Mouse (Mus musculus): ENCODE measurements around the gene Fgd6. TPM values are rescaled to one million over a fixed set of nuclear protein-coding genes. Genes with fewer than 3 reads are reported as not detected.
A peak's percentile ranks its signal among the peaks of the same experiment; 100 is the strongest.

Fgd6 gene
- polyA plus RNA-seq, 1 experiment from 2014 or later: 2.2 TPM

DNA sequence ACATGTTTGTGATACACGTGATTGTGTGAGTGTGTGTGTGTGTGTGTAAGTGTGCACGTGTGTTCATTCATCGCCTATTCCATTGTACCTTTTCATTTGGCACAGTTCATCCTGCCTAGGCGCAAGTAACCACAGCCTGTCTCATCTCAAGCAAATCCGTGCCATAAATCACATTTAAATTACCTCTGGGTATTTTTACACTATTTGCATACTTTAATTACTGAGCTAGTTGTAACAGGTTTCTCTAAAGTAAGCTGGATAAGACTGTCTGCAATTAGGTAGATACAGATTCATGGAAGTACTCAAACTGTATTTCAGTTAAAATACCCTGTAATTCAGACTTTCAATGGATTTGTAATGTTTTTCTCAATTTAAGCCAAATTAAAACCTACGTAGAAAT is 20.7 kb downstream of the Fgd6 start:
- Histone ChIP-seq H3K4me2 (ENCODE audit: low read depth, low read length) (no peak overlapping the region), H3K4me3 (ENCODE audit: low read length) (no peak overlapping the region), H3K36me3 (ENCODE audit: control insufficient read depth, insufficient read depth) (no peaks in the 10 kb centered on the region), H3K9ac (ENCODE audit: low read length) (no peak overlapping the region), H3K27ac (ENCODE audit: low read length) (no peak overlapping the region), H3K4me1 (ENCODE audit: control insufficient read depth, insufficient read depth, low read length) (peaks cover 10% of the 10 kb centered on the region), H3K27me3 (ENCODE audit: control insufficient read depth, insufficient read depth, low read length) (no peaks in the 10 kb centered on the region), H3K9me3 (replicated peaks; ENCODE audit: control insufficient read depth, low read length) (no peaks in the 10 kb centered on the region)
- no peak for ATAC-seq (replicated peaks; ENCODE audit: extremely low read depth, insufficient read depth, low FRiP score)
- WGBS: 91% methylated on average over 6 of the region's 6 CpGs

DNA sequence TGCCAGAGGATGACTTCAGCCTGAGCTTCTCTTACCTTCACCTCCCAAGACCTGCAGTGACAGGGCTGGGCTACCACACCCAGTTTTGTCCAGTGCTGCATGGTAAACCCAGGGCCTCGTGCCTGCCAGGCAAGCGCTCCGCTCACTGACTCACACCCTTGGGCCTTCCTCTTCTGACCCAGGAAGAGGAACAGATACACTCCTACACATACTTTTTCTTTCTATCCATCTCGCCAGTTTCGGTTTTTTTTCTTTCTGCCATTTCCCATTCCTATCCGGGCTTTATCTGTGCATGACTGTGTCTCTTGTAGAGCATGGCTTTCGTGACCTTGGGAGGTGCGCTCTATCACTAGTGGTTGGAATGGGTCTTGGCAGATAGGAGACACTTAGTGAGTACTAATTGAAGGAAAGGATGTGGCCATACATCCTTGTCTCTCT is 23.8 kb downstream of the Fgd6 start:
- ATAC-seq (replicated peaks; ENCODE audit: extremely low read depth, insufficient read depth, low FRiP score): no peak
- H3K4me1 ChIP-seq (ENCODE audit: control insufficient read depth, insufficient read depth, low read length): peaks cover 15% of the 10 kb centered on the region
- no peak overlapping the region for H3K27ac ChIP-seq (ENCODE audit: low read length)
- no peak overlapping the region for H3K4me3 ChIP-seq (ENCODE audit: low read length)
- no peak overlapping the region for H3K4me2 ChIP-seq (ENCODE audit: low read depth, low read length)
- no peaks in the 10 kb centered on the region for H3K36me3 ChIP-seq (ENCODE audit: control insufficient read depth, insufficient read depth)
- H3K9ac ChIP-seq (ENCODE audit: low read length): no peak overlapping the region
- H3K9me3 ChIP-seq (replicated peaks; ENCODE audit: control insufficient read depth, low read length): no peaks in the 10 kb centered on the region
- WGBS: 72% methylated on average over 8 of the region's 8 CpGs
- H3K27me3 ChIP-seq (ENCODE audit: control insufficient read depth, insufficient read depth, low read length): no peaks in the 10 kb centered on the region

DNA sequence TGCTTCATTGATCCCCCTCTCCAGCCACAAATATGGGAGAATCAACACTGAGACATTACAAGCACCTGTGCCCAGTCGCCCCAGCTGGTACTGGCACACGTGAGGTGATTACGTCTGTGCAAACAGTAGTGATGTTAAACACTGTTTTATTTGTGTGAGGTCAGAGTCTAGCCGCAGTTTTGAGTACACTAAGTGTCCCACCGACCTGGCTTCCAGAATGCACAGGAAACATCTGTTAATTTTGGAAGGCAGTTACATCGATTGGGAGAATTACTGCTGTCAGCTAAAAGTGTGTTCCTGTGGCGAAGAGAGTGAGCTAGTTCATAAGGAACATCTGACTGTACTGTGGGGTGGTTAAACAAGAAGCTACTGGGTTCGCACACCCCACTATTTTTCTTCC is 24.4 kb downstream of the Fgd6 start:
- Histone ChIP-seq H3K27ac (ENCODE audit: low read length) (no peak overlapping the region), H3K27me3 (ENCODE audit: control insufficient read depth, insufficient read depth, low read length) (no peaks in the 10 kb centered on the region), H3K4me1 (ENCODE audit: control insufficient read depth, insufficient read depth, low read length) (peaks cover 15% of the 10 kb centered on the region), H3K9ac (ENCODE audit: low read length) (no peak overlapping the region), H3K9me3 (replicated peaks; ENCODE audit: control insufficient read depth, low read length) (no peaks in the 10 kb centered on the region), H3K36me3 (ENCODE audit: control insufficient read depth, insufficient read depth) (no peaks in the 10 kb centered on the region), H3K4me3 (ENCODE audit: low read length) (no peak overlapping the region), H3K4me2 (ENCODE audit: low read depth, low read length) (no peak overlapping the region)
- 59% methylated on average over 8 of the region's 8 CpGs for WGBS
- ATAC-seq (replicated peaks; ENCODE audit: extremely low read depth, insufficient read depth, low FRiP score): no peak

DNA sequence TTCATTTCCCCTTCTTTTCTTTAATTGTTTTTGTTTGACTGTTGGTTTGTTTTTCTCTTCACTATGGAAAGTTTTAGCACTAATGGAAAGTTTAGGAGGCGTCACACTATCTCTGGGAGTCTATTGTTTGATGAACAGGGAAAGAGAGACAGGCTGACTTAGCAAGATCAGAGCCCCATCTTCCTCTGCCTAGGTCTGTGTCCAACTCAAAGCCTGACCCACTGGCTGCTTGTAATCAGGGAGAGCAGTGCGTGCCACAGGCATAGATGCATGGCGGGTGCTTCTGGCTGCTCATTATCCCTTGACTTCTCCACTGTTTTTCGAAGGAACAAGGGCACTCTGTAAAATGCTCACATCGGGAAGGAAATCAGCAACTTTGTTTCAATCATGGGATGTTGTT is 26.6 kb downstream of the Fgd6 start:
- Histone ChIP-seq H3K4me3 (ENCODE audit: low read length) (no peak overlapping the region), H3K27ac (ENCODE audit: low read length) (no peak overlapping the region), H3K27me3 (ENCODE audit: control insufficient read depth, insufficient read depth, low read length) (no peaks in the 10 kb centered on the region), H3K9ac (ENCODE audit: low read length) (no peak overlapping the region), H3K4me1 (ENCODE audit: control insufficient read depth, insufficient read depth, low read length) (peaks cover 22% of the 10 kb centered on the region), H3K36me3 (ENCODE audit: control insufficient read depth, insufficient read depth) (no peaks in the 10 kb centered on the region), H3K4me2 (ENCODE audit: low read depth, low read length) (no peak overlapping the region), H3K9me3 (replicated peaks; ENCODE audit: control insufficient read depth, low read length) (no peaks in the 10 kb centered on the region)
- WGBS: 70% methylated on average over 5 of the region's 5 CpGs
- no peak for ATAC-seq (replicated peaks; ENCODE audit: extremely low read depth, insufficient read depth, low FRiP score)

DNA sequence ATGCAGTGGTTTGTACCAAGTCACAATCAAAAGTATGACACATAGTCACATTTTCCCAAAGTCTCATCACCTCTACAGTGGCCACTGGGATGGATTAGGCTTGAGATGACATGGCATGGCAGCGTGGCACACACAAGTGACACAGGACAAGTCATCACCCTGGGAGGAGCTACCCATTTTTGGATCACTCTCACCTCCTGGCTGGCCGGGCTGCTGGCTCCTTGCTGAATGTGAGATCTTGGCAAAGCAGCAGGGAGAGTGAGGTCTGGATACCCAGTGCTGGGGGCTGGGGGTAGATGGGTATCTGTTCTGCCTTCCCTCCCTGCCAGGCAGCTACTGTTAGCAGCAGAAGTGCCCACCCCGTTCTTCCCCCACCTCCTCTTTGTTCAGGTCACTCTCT is 31.1 kb downstream of the Fgd6 start:
- Histone ChIP-seq H3K4me1 (ENCODE audit: control insufficient read depth, insufficient read depth, low read length) (peaks cover 17% of the 10 kb centered on the region), H3K4me3 (ENCODE audit: low read length) (no peak overlapping the region), H3K9me3 (replicated peaks; ENCODE audit: control insufficient read depth, low read length) (no peaks in the 10 kb centered on the region), H3K27me3 (ENCODE audit: control insufficient read depth, insufficient read depth, low read length) (no peaks in the 10 kb centered on the region), H3K4me2 (ENCODE audit: low read depth, low read length) (no peak overlapping the region), H3K27ac (ENCODE audit: low read length) (no peak overlapping the region; the same call in 1 of the 2 replicates), H3K36me3 (ENCODE audit: control insufficient read depth, insufficient read depth) (no peaks in the 10 kb centered on the region), H3K9ac (ENCODE audit: low read length) (peak overlapping the region; percentile 29)
- WGBS: 50% methylated on average over 3 of the region's 3 CpGs
- ATAC-seq (replicated peaks; ENCODE audit: extremely low read depth, insufficient read depth, low FRiP score): no peak

DNA sequence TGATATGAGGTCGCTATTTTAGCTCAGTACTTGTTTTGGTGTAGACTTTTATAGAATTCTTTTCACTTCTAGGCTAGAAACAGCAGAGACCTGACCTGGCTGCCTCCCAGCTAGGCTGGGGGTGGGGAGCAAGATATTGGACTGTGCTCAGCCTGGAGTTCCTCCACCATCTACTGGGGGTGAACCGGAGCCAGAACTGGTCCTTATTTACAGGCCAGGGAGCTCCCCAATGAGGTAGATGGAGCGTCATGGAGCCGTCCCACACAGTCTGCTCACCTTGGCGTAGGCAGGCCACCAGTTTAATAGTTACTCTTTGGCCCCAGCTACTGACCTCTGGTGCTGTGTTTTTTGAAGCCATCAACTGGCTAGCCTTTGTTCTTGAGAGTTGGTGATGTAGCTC is 32.9 kb downstream of the Fgd6 start:
- H3K4me3 ChIP-seq (ENCODE audit: low read length): no peak overlapping the region

DNA sequence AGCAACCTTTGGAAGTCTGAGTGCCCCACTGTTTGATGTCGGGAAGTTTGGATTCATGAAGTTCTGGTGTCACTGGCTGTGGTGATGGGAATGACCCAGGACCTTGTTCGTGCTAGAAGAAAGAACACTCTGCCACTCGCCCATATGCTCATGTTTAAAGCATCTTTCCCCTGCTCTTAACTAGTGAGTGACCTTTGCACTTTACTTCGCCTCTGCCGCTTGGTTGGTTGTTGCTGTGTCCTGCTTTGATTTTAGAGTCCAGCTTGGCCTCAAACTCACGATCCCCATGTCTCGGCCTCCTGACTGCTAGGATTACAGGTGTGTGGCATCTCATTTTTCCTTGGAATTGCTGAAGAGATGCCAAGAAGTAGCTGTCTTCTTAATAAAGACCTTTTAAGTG is 35.8 kb downstream of the Fgd6 start:
- Histone ChIP-seq H3K9me3 (replicated peaks; ENCODE audit: control insufficient read depth, low read length) (no peaks in the 10 kb centered on the region), H3K4me3 (ENCODE audit: low read length) (no peak overlapping the region), H3K27me3 (ENCODE audit: control insufficient read depth, insufficient read depth, low read length) (no peaks in the 10 kb centered on the region), H3K27ac (ENCODE audit: low read length) (peak overlapping the region; percentile 77; the same call in 1 of the 2 replicates), H3K4me2 (ENCODE audit: low read depth, low read length) (no peak overlapping the region), H3K36me3 (ENCODE audit: control insufficient read depth, insufficient read depth) (0 out of 2 replicates have a peak, but pooled peaks cover 4% of the 10 kb centered on the region), H3K9ac (ENCODE audit: low read length) (no peak overlapping the region), H3K4me1 (ENCODE audit: control insufficient read depth, insufficient read depth, low read length) (peaks cover 26% of the 10 kb centered on the region)
- ATAC-seq (replicated peaks; ENCODE audit: extremely low read depth, insufficient read depth, low FRiP score): no peak
- WGBS: 88% methylated on average over 7 of the region's 7 CpGs

More for the DNA sequence above, 32.9 kb downstream of the Fgd6 start:
- H3K4me1 ChIP-seq (ENCODE audit: control insufficient read depth, insufficient read depth, low read length): peaks cover 29% of the 10 kb centered on the region
- H3K4me2 ChIP-seq (ENCODE audit: low read depth, low read length): no peak overlapping the region
- peak; percentile 42; the same call in 1 of the 2 replicates for ATAC-seq (replicated peaks; ENCODE audit: extremely low read depth, insufficient read depth, low FRiP score)
- no peaks in the 10 kb centered on the region for H3K27me3 ChIP-seq (ENCODE audit: control insufficient read depth, insufficient read depth, low read length)
- H3K36me3 ChIP-seq (ENCODE audit: control insufficient read depth, insufficient read depth): no peaks in the 10 kb centered on the region
- H3K9me3 ChIP-seq (replicated peaks; ENCODE audit: control insufficient read depth, low read length): no peaks in the 10 kb centered on the region
- 65% methylated on average over 5 of the region's 5 CpGs for WGBS
- H3K27ac ChIP-seq (ENCODE audit: low read length): peak overlapping the region; percentile 45
- H3K9ac ChIP-seq (ENCODE audit: low read length): 0 out of 2 replicates have a peak overlapping the region, but pooled peaks have one; percentile 12

DNA sequence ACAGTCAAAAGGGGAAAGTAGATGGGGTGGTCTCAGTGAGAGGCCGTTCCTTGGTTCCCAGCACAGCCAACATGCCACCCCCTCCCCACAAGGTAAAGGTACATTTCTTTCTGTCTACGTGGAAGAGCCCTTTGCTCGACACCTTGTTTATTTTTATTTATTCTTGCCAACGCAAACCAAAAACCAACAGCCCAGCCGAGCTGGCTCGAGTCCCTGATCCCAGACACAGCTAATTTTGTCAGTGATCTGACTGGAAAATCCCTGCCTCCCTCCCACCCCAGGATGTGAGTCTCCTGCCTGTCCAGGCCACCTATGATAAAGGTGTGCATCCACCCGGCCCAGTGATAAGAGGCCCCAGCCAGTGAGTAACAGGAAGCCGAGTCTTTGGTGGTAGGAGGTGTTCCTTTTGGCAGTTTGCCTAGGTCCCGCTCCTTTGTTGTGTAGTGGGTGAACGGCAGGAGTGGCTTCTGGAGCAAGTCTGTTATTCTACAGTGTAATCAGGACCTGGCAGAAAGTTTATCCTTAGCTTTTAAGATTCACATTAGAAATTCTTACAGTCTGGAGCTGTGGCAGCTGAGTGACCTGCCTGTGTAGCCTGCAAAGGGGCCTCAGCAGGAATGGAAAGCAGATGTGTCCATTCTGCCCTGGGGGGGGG is 36.6 kb downstream of the Fgd6 start:
- WGBS: 19% methylated on average over 10 of the region's 10 CpGs
- Histone ChIP-seq H3K36me3 (ENCODE audit: control insufficient read depth, insufficient read depth) (0 out of 2 replicates have a peak, but pooled peaks cover 4% of the 10 kb centered on the region), H3K9me3 (replicated peaks; ENCODE audit: control insufficient read depth, low read length) (no peaks in the 10 kb centered on the region), H3K27me3 (ENCODE audit: control insufficient read depth, insufficient read depth, low read length) (no peaks in the 10 kb centered on the region), H3K27ac (ENCODE audit: low read length) (peak overlapping the region; percentile 77), H3K9ac (ENCODE audit: low read length) (peak overlapping the region; percentile 41; the same call in 1 of the 2 replicates), H3K4me1 (ENCODE audit: control insufficient read depth, insufficient read depth, low read length) (peaks cover 22% of the 10 kb centered on the region), H3K4me2 (ENCODE audit: low read depth, low read length) (peak overlapping the region; percentile 51), H3K4me3 (ENCODE audit: low read length) (no peak overlapping the region)
- peak; percentile 75 for ATAC-seq (replicated peaks; ENCODE audit: extremely low read depth, insufficient read depth, low FRiP score)

DNA sequence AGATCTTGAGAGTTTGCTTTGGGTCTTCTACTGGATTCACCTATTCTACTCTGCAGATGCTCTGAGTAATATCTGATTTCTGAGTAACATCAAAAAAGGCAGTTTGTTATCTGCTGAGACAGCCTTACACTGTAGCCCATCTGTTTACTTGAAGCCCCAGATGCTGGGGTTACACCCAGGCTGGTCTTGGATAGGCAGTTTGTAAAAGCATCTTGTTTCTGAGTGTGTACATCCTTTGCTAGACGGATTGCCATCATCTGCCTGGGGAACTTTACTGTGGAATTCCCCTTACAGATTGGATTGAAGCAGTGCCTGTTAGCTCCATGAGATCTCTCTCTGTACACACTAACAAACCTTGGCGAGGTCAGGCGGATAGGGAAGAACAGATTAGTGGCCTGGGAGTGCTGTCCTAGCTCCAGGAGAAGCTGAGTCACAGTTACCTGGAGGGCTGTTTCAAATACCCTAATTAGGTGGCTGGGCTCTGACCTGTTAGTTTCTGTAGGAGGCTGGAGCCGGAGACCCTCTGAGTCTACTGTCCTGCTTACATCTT is 37.2 kb downstream of the Fgd6 start:
- no peak for ATAC-seq (replicated peaks; ENCODE audit: extremely low read depth, insufficient read depth, low FRiP score)
- H3K9ac ChIP-seq (ENCODE audit: low read length): peak overlapping the region; percentile 41; the same call in 1 of the 2 replicates
- 57% methylated on average over 4 of the region's 4 CpGs for WGBS

More for the DNA sequence above, 37.2 kb downstream of the Fgd6 start:
- Histone ChIP-seq H3K27ac (ENCODE audit: low read length) (peak overlapping the region; percentile 77), H3K4me3 (ENCODE audit: low read length) (no peak overlapping the region), H3K4me2 (ENCODE audit: low read depth, low read length) (peak overlapping the region; percentile 51), H3K9me3 (replicated peaks; ENCODE audit: control insufficient read depth, low read length) (no peaks in the 10 kb centered on the region), H3K36me3 (ENCODE audit: control insufficient read depth, insufficient read depth) (0 out of 2 replicates have a peak, but pooled peaks cover 4% of the 10 kb centered on the region), H3K27me3 (ENCODE audit: control insufficient read depth, insufficient read depth, low read length) (no peaks in the 10 kb centered on the region), H3K4me1 (ENCODE audit: control insufficient read depth, insufficient read depth, low read length) (peaks cover 22% of the 10 kb centered on the region)
